ENCODE assay signal across 8 mouse cellular contexts in genomic region chr7:4751971-4752820, GRCm38 (mm10). TPM values are rescaled to one million over a fixed set of nuclear protein-coding genes. Genes with fewer than 3 reads are reported as not detected.
A peak's percentile ranks its signal among the peaks of the same experiment; 100 is the strongest.
DNase-seq lines count a peak whose midpoint lies in the region; ATAC-seq and TF ChIP-seq lines count a peak whose summit lies in the region.

No protein-coding gene starts in this region.

- peak overlapping the region; percentile 61 for H3K4me3 ChIP-seq in heart, embryonic 10.5 days
- 0 out of 2 replicates have a peak overlapping the region, but pooled peaks have one; percentile 8 for H3K4me3 ChIP-seq in cortical plate, adult 2 months (ENCODE audit: insufficient read depth, low read length)
- H3K4me3 ChIP-seq in limb, embryonic 10.5 days = peak overlapping the region; percentile 56
- H3K4me3 ChIP-seq in stomach, embryonic 16.5 days (replicated peaks; ENCODE audit: low read length) = peak overlapping the region; percentile 59

- H3K9me3 ChIP-seq in heart, embryonic 10.5 days = no peaks in the 10 kb centered on the region
- no peaks in the 10 kb centered on the region for H3K9me3 ChIP-seq in limb, embryonic 10.5 days (replicated peaks)
- H3K9me3 ChIP-seq in stomach, embryonic 16.5 days (replicated peaks; ENCODE audit: control insufficient read depth, low read length) = no peaks in the 10 kb centered on the region

- no peak for TF ChIP-seq POLR2A in cortical plate, adult 2 months (IDR thresholded peaks at IDR 0.05; ENCODE audit: extremely low read depth, insufficient read depth, low read length)

- no peak for TF ChIP-seq CTCF in cortical plate, adult 2 months (IDR thresholded peaks at IDR 0.05; ENCODE audit: extremely low read depth, insufficient read depth, low read length)

- peaks cover 20% of the 10 kb centered on the region for H3K4me1 ChIP-seq in heart, embryonic 10.5 days
- 0 out of 2 replicates have a peak, but pooled peaks cover 1% of the 10 kb centered on the region for H3K4me1 ChIP-seq in cortical plate, adult 2 months (ENCODE audit: control insufficient read depth, insufficient read depth, low read length)
- H3K4me1 ChIP-seq in limb, embryonic 10.5 days = peaks cover 22% of the 10 kb centered on the region
- H3K4me1 ChIP-seq in stomach, embryonic 16.5 days (ENCODE audit: control insufficient read depth, insufficient read depth, low read length) = peaks cover 20% of the 10 kb centered on the region

- peak; percentile 88 for ATAC-seq in stomach, embryonic 16.5 days (ENCODE audit: insufficient read depth, low FRiP score)

- 2% methylated on average over 30 of the region's 30 CpGs for WGBS in heart, embryonic 10.5 days
- 2% methylated on average over 30 of the region's 30 CpGs for WGBS in limb, embryonic 10.5 days
- 1% methylated on average over 30 of the region's 30 CpGs for WGBS in stomach, embryonic 16.5 days

- 0 out of 2 replicates have a peak, but pooled peaks cover 8% of the 10 kb centered on the region for H3K27me3 ChIP-seq in heart, embryonic 10.5 days (ENCODE audit: insufficient read depth, poor library complexity, severe bottlenecking)
- H3K27me3 ChIP-seq in limb, embryonic 10.5 days (ENCODE audit: low read depth, poor library complexity, severe bottlenecking) = 0 out of 2 replicates have a peak, but pooled peaks cover 8% of the 10 kb centered on the region
- no peaks in the 10 kb centered on the region for H3K27me3 ChIP-seq in stomach, embryonic 16.5 days (ENCODE audit: control insufficient read depth, insufficient read depth, low read length)

- H3K27ac ChIP-seq in heart, embryonic 10.5 days = peak overlapping the region; percentile 83
- H3K27ac ChIP-seq in cortical plate, adult 2 months (ENCODE audit: insufficient read depth, low read length) = no peak overlapping the region
- H3K27ac ChIP-seq in limb, embryonic 10.5 days = peak overlapping the region; percentile 85
- peak overlapping the region; percentile 79 for H3K27ac ChIP-seq in stomach, embryonic 16.5 days (ENCODE audit: low read length)

- DNase-seq in heart, embryonic 10.5 days (ENCODE audit: low spot score) = peak; percentile 91
- no peak for DNase-seq in heart, postnatal 36 days
- peak; percentile 58 for DNase-seq in heart, postnatal 4 days
- peak; percentile 82 for DNase-seq in limb, embryonic 10.5 days (ENCODE audit: low spot score)
- peak; percentile 61 for DNase-seq in mesoderm, embryonic 11.5 days (ENCODE audit: low read depth, low spot score)
- no peak for DNase-seq in layer of hippocampus, postnatal 10 days (ENCODE audit: low spot score in 2 of 2)

- H3K36me3 ChIP-seq in heart, embryonic 10.5 days = no peaks in the 10 kb centered on the region
- H3K36me3 ChIP-seq in limb, embryonic 10.5 days = peaks cover under 1% of the 10 kb centered on the region
- no peaks in the 10 kb centered on the region for H3K36me3 ChIP-seq in stomach, embryonic 16.5 days (ENCODE audit: control insufficient read depth, insufficient read depth, low read length)

- intact Hi-C loops in heart, postnatal 36 days (cut with DNase I) = loop anchor here (10.0 kb wide), 1 partner anchor 487 kb away; no protein-coding TSS in a partner anchor

- peak overlapping the region; percentile 73 for H3K9ac ChIP-seq in stomach, embryonic 16.5 days (ENCODE audit: low read length)

- H3K4me2 ChIP-seq in stomach, embryonic 16.5 days (ENCODE audit: low read depth, low read length) = peak overlapping the region; percentile 78

RNA-seq across cellular contexts. Expression of gene Cox6b2, which starts 0.7 kb away (rescaled TPM):
- 37.6 and 42.2 TPM in 2 replicates for polyA plus RNA-seq in heart, embryonic 10.5 days (2016; fragmentation: Nextera tagmentation; extraction: Ambion mirVana)
- total RNA-seq in heart, postnatal 36 days (2021) = 1 to 10 TPM; 1.9 to 2.3 TPM
- 15.1 and 20.3 TPM in 2 replicates for polyA plus RNA-seq in cortical plate, adult 2 months (2012; rRNA removed)
- 10 to 100 TPM; 11.7 to 16.9 TPM for total RNA-seq in heart, postnatal 4 days (2021)
- polyA plus RNA-seq in limb, embryonic 10.5 days (2016; fragmentation: Nextera tagmentation; extraction: Ambion mirVana) = 36.7 and 51.5 TPM in 2 replicates
- polyA plus RNA-seq in stomach, embryonic 16.5 days (2015; fragmentation: Nextera tagmentation; extraction: Ambion mirVana) = 61.4 and 70.0 TPM in 2 replicates
- 1 to 10 TPM; 6.5 to 9.8 TPM for total RNA-seq in layer of hippocampus, postnatal 10 days (2021)

RNA-seq across cellular contexts. Expression of gene Kmt5c, which starts 12.3 kb away (rescaled TPM):
- 76.1 and 77.6 TPM in 2 replicates for polyA plus RNA-seq in heart, embryonic 10.5 days (2016; fragmentation: Nextera tagmentation; extraction: Ambion mirVana)
- total RNA-seq in heart, postnatal 36 days (2021) = 10 to 100 TPM; 14.8 to 15.9 TPM
- 60.1 and 66.9 TPM in 2 replicates for polyA plus RNA-seq in cortical plate, adult 2 months (2012; rRNA removed)
- 10 to 100 TPM; 41.6 to 43.5 TPM for total RNA-seq in heart, postnatal 4 days (2021)
- polyA plus RNA-seq in limb, embryonic 10.5 days (2016; fragmentation: Nextera tagmentation; extraction: Ambion mirVana) = 88.9 and 100 TPM in 2 replicates
- polyA plus RNA-seq in stomach, embryonic 16.5 days (2015; fragmentation: Nextera tagmentation; extraction: Ambion mirVana) = 59.6 and 64.3 TPM in 2 replicates
- total RNA-seq in layer of hippocampus, postnatal 10 days (2021) = 10 to 100 TPM; 43.5 to 45.9 TPM

RNA-seq across cellular contexts. Expression of gene Fam71e2, which starts 18.9 kb away (rescaled TPM):
- polyA plus RNA-seq in heart, embryonic 10.5 days (2016; fragmentation: Nextera tagmentation; extraction: Ambion mirVana) = not detected in 2 replicates
- not detected for total RNA-seq in heart, postnatal 36 days (2021)
- polyA plus RNA-seq in cortical plate, adult 2 months (2012; rRNA removed) = not detected in 2 replicates
- not detected for total RNA-seq in heart, postnatal 4 days (2021)
- polyA plus RNA-seq in limb, embryonic 10.5 days (2016; fragmentation: Nextera tagmentation; extraction: Ambion mirVana) = not detected in 2 replicates
- polyA plus RNA-seq in stomach, embryonic 16.5 days (2015; fragmentation: Nextera tagmentation; extraction: Ambion mirVana) = not detected in 2 replicates
- total RNA-seq in layer of hippocampus, postnatal 10 days (2021) = not detected

RNA-seq across cellular contexts. Expression of gene Tmem150b, which starts 27.1 kb away (rescaled TPM):
- polyA plus RNA-seq in heart, embryonic 10.5 days (2016; fragmentation: Nextera tagmentation; extraction: Ambion mirVana) = not detected in 2 replicates
- total RNA-seq in heart, postnatal 36 days (2021) = under 1 TPM; 0.11 to 0.30 TPM
- polyA plus RNA-seq in cortical plate, adult 2 months (2012; rRNA removed) = 0.09 TPM in 1 of 2 replicates, not detected in the other
- under 1 TPM in 1 of 2 experiments, not detected in 1; 0.12 TPM for total RNA-seq in heart, postnatal 4 days (2021)
- 0.13 TPM in 1 of 2 replicates, not detected in the other for polyA plus RNA-seq in limb, embryonic 10.5 days (2016; fragmentation: Nextera tagmentation; extraction: Ambion mirVana)
- 0.76 and 0.90 TPM in 2 replicates for polyA plus RNA-seq in stomach, embryonic 16.5 days (2015; fragmentation: Nextera tagmentation; extraction: Ambion mirVana)
- not detected for total RNA-seq in layer of hippocampus, postnatal 10 days (2021)

RNA-seq across cellular contexts. Expression of gene Il11, which starts 30.5 kb away (rescaled TPM):
- polyA plus RNA-seq in heart, embryonic 10.5 days (2016; fragmentation: Nextera tagmentation; extraction: Ambion mirVana) = 0.15 and 0.20 TPM in 2 replicates
- not detected for total RNA-seq in heart, postnatal 36 days (2021)
- polyA plus RNA-seq in cortical plate, adult 2 months (2012; rRNA removed) = 0.35 and 0.36 TPM in 2 replicates
- total RNA-seq in heart, postnatal 4 days (2021) = under 1 TPM in 1 of 2 experiments, not detected in 1; 0.23 TPM
- polyA plus RNA-seq in limb, embryonic 10.5 days (2016; fragmentation: Nextera tagmentation; extraction: Ambion mirVana) = 0.09 TPM in 1 of 2 replicates, not detected in the other
- 0.22 and 0.26 TPM in 2 replicates for polyA plus RNA-seq in stomach, embryonic 16.5 days (2015; fragmentation: Nextera tagmentation; extraction: Ambion mirVana)
- total RNA-seq in layer of hippocampus, postnatal 10 days (2021) = under 1 TPM; 0.38 to 0.41 TPM

Comparison
In these comparisons a context has a peak if more than half of its experiments do, and no peak if none do; other contexts are left out.
1. DNase-seq: peak in heart, embryonic 10.5 days (single experiment), heart, postnatal 4 days (single experiment), limb, embryonic 10.5 days (single experiment) and mesoderm, embryonic 11.5 days (single experiment); none in heart, postnatal 36 days (0 of 2) and layer of hippocampus, postnatal 10 days (0 of 2).
2. H3K4me3 ChIP-seq: peak in every context shown above with its lines; median percentile 61 in heart, embryonic 10.5 days; 59 in stomach, embryonic 16.5 days; 56 in limb, embryonic 10.5 days; 8 in cortical plate, adult 2 months.